Mouse (Mus musculus) spleen, postnatal 36 days (tissue): Measurements from ENCODE around the gene Aven.

Source experiments
- DNase-seq, 2 experiments: peaks; one replicate each; pipeline ENCODE4 v3.0.0; 2022; ENCODE audit warnings: low spot score in 2 of 2, mixed read lengths in 1 of 2

Aven gene

DNA sequence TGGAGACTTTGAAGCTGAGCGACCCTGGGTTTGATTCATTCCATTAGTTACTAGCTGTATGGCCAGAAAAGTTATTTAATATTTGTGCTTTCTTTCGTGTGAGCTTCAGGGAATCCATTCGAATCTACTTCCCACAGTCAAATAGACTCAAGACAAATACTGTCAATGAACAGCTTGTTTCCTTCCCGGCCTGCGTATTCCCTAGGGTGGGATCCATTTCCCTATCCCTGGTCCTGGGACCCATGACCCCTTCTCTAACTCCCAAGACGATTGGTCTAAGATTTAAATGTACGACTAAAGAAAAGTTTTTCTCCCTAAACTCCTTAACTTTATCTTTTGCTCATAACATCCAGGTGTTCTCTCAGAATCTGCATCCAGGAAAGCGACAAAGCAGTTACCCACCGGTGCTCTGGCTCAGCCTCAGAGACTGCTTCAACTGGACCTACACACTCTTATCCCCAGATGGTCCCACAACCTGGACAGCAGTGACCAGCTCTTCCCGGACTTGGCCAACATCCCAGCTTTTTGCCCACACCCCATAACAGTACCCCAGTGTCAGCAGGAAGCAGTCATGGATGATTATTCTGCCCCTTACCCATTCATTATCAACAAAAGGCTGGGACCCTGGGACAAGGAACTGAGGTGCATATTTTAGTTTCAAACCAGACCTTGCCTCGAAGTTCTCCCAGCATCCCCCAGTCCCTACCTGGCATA lies 2.1 kb upstream of the Aven start:
- DNase-seq: no peak

DNA sequence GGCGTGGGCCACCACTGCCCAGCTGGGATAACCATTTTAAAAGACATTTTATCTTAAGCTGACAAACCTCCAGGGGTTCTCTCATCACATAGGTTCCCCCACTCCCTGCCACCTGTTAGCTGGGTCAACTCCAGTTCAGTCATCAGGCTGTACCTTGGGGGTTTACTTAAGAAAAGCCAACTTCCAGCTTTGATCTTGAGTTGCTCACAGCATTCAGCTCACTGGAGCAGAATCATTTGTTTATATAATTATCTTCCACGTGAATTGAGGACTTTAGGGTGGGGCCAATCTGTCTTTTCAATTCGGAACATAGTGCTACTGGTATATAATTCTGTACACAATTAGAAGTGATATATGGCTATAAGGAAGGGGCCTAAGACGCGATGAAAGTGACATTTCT lies 1.1 kb upstream of the Aven start:
- DNase-seq: no peak

DNA sequence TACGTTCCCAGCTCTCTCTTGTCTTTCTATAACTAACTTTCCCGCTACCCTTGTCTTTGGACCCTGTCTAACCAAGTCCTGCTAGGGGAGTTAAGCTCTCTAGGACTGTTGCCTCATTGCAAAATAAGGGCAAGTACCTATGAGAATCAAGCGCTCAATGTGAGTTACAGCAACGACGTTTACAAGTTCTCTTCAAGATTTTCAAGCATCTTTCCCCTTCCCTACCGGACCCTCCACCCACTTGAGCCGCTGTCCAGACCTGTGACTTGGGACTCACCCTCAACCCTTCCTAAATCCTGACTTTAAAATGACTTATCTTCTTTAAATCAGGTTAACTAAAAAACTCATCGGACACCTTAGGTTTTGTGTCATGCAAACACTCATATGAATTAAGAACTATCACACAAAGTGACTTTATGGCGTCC lies 321 bp upstream of the Aven start:
- no peak for DNase-seq

DNA sequence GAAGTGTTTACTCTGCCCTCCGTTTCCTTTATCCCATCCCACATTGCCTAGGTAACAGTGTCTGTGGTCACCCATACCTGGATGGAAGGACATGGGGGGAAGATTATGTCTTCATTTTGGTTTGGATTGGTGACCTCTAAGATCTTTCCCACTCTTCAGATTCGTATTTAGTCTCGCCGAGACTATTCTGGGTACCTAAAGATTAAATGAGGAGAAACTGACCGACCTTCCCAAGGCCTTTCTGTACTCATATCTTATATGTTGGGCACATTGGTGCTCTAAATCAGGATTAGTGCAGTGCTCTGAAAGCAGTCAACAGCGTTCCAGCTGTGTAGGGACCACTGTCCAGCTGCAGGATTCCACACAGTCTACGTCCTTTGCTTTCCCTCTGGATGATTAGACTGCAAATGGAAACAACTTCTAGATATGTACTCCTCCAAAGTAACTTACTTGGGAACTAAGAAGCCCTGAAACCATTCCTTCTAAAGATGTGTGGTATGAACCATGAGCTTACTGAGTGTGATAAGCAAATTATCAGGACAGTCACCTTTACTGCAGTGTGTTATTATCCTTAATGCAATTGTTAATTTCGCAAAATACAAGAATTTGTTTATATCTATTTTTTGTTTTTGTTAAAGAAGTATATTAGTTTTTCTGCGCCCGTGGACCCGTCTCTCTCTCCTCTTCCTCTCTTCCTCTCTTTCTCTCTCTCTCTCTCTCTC lies 936 bp downstream of the Aven start:
- no peak for DNase-seq

DNA sequence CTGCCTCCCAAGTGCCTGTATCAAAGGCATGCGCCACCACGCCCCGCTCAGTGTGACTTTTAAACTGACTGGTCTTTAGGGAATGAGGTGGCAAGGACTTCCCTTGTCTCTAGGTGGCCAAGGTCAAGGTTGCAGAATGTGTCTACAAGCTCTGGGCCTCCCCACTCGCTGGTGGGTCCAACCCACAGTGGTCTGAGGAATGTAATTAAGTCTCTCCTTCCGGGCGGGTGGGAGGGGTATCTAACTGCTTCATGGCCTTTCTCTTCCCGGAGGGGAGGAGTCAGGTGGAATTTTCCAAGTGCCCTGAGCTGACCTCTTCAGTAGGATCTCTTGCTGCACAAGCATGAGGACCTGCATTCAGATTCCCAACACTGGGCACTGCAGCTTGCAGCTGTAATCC lies 5.1 kb downstream of the Aven start:
- DNase-seq: no peak

DNA sequence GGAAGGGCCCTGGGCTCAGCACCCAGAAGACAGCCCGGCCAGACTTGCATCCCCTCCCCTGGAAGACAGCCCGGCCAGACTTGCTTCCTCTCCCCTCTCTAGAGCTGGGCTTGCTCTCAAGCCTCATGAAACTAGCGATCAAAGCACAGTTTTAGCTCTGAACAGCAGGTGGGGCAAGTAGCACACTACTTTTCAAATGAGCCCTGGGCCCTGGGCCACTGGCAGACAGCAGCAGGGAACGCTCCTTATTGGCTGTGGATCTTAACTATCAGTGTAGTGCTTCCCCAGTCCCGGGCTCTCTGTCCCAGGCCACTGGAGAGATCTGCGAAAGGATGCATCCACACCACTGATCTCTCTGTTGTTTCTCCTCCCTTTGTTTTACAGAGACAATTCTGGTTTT lies 8.4 kb downstream of the Aven start:
- peak; percentile 67 for DNase-seq

DNA sequence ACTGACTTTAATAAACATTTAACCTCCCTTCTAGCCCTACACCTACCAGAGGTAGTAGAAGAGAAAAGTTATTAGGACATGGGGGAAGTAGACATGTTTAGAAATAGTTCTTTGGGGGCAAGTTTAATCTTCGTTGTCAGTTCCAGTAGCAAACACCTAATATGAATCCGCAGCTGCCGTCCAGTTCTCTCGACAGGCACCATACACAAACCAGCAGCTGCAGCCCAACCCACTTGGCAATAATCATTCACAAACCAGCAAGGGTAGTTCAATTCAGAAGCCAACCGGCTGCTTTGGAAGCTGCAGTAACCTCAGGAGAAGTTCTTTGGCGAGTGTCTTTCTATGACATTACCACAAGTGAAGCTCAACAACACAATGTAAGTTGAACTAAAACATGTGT lies 11.2 kb downstream of the Aven start:
- DNase-seq: no peak

DNA sequence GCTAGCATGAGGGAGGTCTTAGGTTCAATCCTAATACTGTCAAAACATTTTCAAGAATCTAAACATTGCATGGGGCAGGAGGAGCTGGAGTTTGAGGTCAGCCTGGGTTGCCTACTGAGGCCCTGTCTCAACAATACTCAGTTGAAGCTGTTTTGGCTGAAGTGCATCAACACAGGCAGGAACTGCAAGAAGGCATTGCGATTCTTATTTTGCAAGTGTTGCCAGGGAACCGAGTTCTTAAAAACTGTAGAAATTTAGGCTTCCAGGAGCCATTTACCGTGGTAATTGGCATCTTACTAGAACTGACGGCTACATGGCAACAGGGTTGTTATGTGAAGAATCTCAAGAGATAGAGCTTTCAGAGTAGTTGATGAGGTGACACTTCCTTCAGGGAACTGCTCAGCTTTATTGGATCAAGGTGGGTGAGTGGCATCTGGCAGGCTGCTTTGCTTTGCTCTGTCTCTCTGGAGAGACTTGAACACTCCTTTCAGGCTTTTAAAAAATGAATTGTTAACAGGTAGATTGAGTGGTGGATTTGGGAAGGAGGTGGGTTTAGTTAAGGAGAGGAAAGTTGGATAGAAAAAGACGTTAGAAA lies 14.2 kb downstream of the Aven start:
- DNase-seq: no peak

DNA sequence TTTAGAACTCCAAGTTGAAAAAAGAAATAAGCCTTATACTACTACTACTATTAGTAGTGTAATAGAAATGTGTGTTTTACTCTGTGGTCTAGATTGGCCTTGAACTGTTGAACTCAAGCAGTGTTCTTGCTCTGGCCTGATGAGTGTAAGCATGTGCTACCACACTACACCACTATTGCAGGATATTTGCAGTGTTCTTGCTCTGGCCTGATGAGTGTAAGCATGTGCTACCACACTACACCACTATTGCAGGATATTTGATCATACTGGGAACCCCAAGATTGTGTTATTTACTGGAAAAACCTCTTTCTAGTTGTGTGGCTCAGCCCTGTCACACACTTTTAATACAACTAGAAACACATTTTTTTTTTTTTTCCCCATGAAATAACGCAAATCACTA lies 14.7 kb downstream of the Aven start:
- DNase-seq: no peak

DNA sequence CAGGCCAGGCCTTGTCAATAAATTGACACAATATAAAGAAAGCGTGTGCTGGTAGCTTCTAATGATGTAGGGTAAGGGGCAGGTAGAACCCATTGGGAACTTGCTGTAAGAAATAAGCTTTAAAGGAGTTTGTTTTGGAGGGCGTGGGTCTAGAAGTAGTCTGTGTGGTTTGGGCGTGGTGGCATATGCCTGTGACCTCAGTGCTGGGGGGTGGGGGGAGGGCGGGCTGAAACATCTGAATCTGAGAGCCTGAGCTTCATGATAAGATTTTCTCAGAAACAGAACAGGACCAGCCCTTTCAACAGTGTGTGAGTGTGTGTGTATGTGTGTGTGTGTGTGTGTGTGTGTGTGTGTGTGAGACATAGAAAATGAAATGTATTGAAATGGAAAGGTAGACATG lies 17.4 kb downstream of the Aven start:
- peak; percentile 15 to 29 for DNase-seq

DNA sequence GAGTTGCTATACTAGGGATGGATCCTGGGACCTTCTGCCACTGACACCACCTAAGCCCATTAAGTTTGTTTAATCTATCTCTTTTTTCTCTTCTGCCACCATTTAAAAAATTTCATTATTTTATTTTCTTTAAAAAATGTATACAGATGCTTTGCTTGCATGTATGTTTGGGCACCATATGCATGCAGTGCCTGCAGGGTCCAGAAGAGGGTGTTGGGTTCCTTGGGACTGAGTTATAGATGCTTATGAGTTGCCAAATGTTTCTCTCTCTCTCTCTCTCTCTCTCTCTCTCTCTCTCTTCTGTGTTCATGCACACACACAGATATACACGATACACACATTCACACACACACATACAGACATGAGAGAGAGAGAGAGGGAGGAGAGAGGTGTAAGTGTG lies 20.3 kb downstream of the Aven start:
- no peak for DNase-seq

DNA sequence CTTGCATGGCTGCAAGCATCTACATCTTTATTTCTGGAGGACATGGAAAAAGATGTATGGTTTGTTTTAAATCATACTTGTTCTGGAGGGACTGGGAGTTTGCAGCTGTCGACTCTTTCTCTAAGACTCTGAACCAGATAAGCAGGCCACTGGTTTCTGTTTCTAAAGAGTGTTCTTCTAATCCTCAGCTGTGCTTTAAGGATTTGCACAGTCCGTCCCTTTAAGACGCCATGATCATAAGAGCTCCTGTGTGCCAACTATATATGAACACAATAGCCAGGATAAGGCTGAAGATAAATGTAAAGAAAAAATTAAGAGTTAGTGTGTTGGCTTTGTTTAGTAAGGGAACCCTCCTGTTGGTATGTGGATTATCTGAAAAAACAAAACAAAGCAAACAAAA lies 24.0 kb downstream of the Aven start:
- no peak for DNase-seq

DNA sequence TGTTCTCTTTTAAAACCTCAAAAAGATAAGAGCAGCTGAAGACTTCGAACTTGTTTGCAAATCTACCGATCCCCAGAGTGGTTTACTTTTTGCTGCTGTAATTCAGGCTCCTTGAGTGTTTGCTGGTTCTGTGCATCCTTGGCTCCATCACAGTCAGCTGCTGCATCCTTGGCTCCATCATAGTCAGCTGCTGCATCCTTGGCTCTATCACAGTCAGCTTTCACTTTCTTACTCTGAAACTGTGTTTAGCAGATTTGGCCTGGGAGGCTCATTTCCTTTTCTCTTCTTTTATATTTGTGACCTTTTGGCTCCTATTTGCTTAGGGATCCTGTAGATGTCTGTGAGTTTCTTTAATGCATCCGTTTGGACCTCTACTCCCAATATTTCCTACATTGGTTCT lies 24.5 kb downstream of the Aven start:
- DNase-seq: no peak

DNA sequence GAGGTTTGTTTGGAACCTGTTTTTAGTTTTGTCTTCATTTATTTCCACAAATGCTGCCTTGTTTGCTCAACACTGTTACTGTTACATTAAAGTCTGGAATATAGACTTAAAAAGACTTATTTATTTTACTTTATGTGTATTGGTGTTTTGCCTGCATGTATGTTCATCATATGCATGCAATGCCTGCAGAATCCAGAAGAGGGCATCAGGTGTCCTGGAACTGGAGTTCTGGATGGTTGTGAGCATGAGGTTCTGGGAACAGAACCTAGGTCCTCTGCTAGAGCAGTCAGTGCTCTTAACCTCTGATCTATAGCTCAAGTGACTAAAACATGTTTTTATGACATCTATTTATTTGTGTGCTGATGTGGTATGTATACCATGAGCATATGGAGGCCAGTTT lies 25.8 kb downstream of the Aven start:
- no peak for DNase-seq

DNA sequence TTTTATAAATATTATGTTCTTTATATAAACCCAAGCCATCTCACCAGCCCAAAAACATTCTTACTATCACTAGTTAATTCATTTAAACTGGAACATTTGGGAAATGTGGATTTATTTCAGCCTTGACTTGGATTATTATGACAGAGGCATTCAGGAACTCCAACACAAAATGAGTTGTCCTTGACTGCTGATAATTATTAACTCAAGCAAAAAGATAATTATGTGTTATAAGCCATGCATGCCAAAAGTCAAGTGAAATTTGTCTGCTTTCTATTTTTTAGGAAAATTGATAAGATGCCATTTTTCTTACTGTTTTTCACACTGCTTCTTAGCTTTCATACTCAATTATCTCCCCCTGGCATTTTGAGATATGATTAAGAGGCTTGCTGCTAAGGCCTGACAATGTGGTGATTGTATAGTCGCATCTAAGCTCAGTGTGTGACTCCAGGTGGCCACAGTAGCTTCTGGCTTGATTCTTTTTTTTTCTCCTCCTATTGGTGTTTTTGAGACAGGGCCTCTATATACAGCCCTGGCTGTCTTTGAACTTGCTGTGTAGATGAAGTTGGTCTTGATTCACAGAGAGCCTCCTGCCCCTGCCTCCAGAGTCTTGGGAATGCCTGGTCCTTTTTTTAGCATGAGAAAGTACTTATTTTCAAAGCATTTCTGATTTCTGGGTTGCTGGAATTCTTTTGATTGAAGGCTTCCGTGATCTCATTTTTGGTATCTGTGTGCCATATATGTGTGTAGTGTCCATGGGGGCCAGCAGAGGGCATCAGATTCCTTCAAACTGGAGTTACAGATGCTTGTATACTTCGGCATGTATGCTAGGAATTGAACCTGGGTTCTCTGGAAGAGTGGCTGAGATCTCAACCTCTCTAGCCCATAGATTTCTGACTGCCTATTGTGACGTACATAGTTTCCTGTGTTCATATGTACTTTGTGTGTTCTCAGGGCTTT lies 28.0 kb downstream of the Aven start:
- DNase-seq: no peak

DNA sequence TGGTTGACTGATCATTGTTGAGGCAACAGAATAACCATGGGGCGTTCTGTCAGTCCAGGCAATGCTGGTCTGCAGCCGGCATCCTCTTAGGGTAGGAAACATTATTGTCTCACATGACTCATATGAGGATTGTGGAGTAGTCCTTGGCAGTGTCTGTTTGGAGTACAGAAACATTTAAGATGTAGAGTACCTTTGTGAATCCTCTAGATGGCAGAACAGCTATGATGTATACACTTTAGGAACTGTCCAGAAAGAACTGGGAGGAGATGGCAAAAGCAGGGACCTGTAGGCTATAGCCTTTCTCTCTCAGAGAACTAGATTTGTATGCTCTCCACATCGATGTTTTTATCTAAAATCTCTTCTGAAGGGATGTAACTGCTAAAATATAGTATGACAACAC lies 34.2 kb downstream of the Aven start:
- no peak for DNase-seq

DNA sequence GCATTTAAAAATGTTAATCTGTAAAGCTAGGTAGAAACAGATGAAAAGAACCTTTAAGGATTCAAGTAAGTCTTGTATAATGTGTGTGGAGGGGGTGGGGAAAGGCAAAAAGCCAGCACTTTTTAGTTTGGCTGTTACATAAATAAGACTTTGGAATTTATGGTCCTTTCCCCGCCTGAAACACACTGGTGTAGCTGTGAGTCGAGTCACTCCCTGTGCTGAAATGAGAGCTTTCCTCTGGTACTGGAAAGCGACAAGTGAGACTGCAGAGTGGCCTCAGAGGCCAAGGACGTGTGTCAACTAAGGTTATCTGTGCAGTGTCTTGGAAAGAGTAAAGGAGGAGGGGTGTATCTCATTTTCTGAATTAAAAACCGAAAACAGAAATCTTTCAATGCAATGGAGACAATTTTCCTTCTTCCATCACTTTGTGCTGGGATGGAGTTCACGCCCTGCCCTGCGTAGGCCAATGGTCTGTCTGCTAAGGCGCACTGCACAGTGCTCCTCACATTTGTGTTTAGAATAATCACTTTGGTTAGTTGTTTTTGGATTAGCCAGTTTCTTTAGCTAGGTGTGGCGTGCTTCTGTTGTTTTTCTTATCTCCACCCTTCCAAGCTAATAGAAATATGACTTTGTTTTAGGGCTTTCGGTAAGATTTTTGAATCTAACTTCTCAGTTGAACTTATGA lies 40.2 kb downstream of the Aven start:
- no peak for DNase-seq

DNA sequence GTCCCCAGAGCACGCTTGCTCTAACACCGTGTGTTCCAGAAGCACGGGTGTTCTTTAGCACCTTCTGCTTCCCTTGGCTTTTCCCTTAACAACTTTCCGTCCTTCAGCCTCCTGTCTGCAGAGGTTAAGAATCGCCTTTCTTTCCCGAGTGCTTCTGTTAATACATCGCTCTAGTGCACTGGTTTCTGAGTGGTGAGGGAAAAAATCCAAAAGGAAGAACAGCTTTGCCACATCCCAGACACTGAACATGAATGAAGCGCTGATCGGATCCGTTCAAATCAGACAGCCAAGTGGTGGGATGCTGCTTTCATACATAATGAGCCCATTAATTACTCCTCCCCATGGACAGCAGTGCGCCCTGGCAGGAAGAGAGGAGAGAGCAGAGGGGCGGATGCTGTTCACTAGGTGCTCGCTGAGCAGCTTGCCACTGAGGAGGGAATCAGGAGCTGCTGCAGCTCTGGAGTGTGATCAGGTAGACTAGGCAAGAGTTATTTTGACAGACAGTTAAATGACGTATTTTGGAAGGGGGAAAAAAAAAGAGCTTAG lies 42.0 kb downstream of the Aven start:
- DNase-seq: no peak

DNA sequence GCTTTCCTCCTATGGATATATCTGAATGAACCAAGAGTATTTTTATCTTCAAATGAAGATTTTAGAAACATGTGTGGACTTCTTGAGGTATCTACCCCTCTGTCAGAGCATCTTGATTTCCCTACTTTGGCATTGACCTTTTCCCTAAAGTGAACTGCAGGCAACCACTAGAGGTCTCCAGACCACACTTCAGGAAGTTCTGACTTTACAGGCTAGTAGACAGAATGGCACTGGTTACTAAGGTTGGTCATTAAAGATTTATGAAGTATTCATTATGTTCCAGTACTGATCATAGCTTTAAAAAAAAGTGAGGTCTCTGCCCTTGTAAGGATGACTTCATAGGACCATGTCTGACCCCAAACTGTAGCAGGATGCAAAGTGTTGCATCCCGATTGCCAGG lies 46.0 kb downstream of the Aven start:
- no peak for DNase-seq

DNA sequence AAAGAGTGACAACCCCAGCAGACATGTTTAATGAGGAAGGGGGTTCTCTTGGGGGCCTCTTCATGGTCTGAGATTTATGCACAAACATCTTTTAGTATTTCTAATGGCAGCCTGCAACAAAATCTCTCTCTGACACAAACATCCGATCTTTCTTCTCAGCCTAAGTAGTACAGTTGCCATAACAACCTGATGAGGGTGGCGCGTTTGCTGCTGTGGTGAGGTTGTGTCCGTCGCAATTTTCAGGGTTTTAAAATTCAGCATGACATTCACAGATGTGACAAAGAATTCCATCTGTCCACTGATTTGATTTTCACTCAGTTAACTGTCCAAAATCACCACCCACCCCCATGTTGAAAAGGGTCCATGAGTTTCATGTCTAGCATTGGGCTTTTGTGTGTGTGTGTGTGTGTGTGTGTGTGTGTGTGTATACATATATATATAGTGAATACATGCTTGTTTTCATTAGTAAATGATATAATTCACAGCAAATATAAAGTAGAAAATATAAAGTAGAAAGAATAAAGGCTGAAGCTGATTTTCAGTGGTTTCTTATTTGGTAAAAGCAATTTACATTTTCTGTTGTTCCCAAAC lies 49.0 kb downstream of the Aven start:
- DNase-seq: no peak

DNA sequence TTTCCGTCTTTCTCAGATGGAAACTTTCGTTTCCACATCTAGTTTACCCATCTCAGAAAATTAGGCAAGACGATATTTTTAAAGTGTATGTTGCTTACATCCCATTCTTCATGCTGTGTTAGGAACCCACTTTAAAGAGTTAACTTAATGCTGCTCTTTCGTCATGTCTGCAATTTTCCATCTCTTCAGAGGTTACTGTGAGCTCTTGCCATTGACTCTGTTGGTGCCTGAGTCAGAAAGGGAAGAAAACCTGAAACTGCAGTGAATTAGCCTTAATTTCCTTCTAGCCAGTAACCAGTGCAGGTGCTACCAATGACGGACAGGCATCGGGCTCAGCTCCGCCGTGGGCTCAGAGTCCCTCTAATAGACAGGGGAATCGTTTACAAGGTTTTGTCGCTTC lies 63.8 kb downstream of the Aven start:
- no peak for DNase-seq
